Mouse (Mus musculus): ENCODE results near the gene Tgfbr1. TPM values are rescaled to one million over a fixed set of nuclear protein-coding genes. Genes with fewer than 3 reads are reported as not detected.

Gene Tgfbr1
- polyA plus RNA-seq, 1 experiment from 2014 or later: 87.0 TPM

GRCm38 (mm10) chr4:47404536-47404935 lies 51.5 kb downstream of the Tgfbr1 start:
- H3K9me3 ChIP-seq: no peaks in the 10 kb centered on the region
- peaks cover 89% of the 10 kb centered on the region for H3K36me3 ChIP-seq (replicated peaks)
- no peak for DNase-seq (ENCODE audit: extremely low spot score, low spot score)
- 94% methylated on average over 2 of the region's 2 CpGs for WGBS
- no peaks in the 10 kb centered on the region for H3K27me3 ChIP-seq (ENCODE audit: poor library complexity, severe bottlenecking)
- H3K4me3 ChIP-seq: no peak overlapping the region
- H3K4me1 ChIP-seq: no peaks in the 10 kb centered on the region
- no peak overlapping the region for H3K27ac ChIP-seq

GRCm38 (mm10) chr4:47407161-47407560 lies 54.1 kb downstream of the Tgfbr1 start:
- no peaks in the 10 kb centered on the region for H3K27me3 ChIP-seq (ENCODE audit: poor library complexity, severe bottlenecking)
- DNase-seq (ENCODE audit: extremely low spot score, low spot score): no peak
- H3K4me1 ChIP-seq: no peaks in the 10 kb centered on the region
- no peak overlapping the region for H3K4me3 ChIP-seq
- peaks cover 89% of the 10 kb centered on the region for H3K36me3 ChIP-seq (replicated peaks)
- WGBS: 99% methylated on average over 2 of the region's 2 CpGs
- H3K27ac ChIP-seq: no peak overlapping the region
- no peaks in the 10 kb centered on the region for H3K9me3 ChIP-seq

GRCm38 (mm10) chr4:47417871-47418270 lies 64.8 kb downstream of the Tgfbr1 start:
- H3K27me3 ChIP-seq (ENCODE audit: poor library complexity, severe bottlenecking): peaks cover 29% of the 10 kb centered on the region
- 67% methylated on average over 3 of the region's 3 CpGs for WGBS
- DNase-seq (ENCODE audit: extremely low spot score, low spot score): no peak
- peaks cover 17% of the 10 kb centered on the region for H3K36me3 ChIP-seq (replicated peaks)
- H3K27ac ChIP-seq: no peak overlapping the region
- no peak overlapping the region for H3K4me3 ChIP-seq
- peaks cover 28% of the 10 kb centered on the region for H3K4me1 ChIP-seq
- H3K9me3 ChIP-seq: no peaks in the 10 kb centered on the region

- H3K4me3 ChIP-seq: no peak overlapping the region
- peaks cover 44% of the 10 kb centered on the region for H3K27me3 ChIP-seq (ENCODE audit: poor library complexity, severe bottlenecking)
- H3K4me1 ChIP-seq: peaks cover 35% of the 10 kb centered on the region
- WGBS: 24% methylated on average over 9 of the region's 9 CpGs
- no peak overlapping the region for H3K27ac ChIP-seq
- DNase-seq (ENCODE audit: extremely low spot score, low spot score): no peak
- H3K9me3 ChIP-seq: no peaks in the 10 kb centered on the region
- 0 out of 2 replicates have a peak, but pooled peaks cover 6% of the 10 kb centered on the region for H3K36me3 ChIP-seq (replicated peaks)
Measured at GRCm38 (mm10) chr4:47419268-47419973, 66.4 kb downstream of the Tgfbr1 start.

- WGBS: 24% methylated on average over 7 of the region's 7 CpGs
- Histone ChIP-seq H3K27ac (no peak overlapping the region), H3K4me1 (peaks cover 43% of the 10 kb centered on the region)
Measured at GRCm38 (mm10) chr4:47420191-47420590, 67.2 kb downstream of the Tgfbr1 start.

DNA sequence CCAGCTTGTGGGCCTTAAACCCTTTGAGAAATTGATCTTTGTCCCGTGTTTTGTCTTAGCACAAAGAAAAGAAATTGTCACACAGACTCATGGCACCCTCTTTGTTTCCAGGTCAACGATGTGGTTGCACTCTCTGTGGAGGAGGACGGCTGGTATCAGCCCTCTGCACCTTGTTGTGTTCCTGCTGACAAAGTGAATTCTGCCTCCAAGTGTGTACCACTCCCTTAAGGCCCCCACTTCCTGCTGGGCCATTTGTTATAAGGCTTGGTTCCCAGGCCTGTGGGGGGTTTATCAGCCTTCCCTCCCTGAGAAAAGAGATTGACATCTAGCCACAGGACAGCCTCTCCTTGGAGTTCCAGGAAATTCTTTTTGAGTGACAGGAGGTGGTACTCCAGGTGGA lies 69.2 kb downstream of the Tgfbr1 start:
- Histone ChIP-seq H3K27me3 (ENCODE audit: poor library complexity, severe bottlenecking) (peaks cover 69% of the 10 kb centered on the region), H3K4me1 (peaks cover 47% of the 10 kb centered on the region), H3K9me3 (no peaks in the 10 kb centered on the region), H3K27ac (no peak overlapping the region), H3K36me3 (replicated peaks) (no peaks in the 10 kb centered on the region), H3K4me3 (no peak overlapping the region)
- DNase-seq (ENCODE audit: extremely low spot score, low spot score): no peak
- 26% methylated on average over 3 of the region's 3 CpGs for WGBS

More at GRCm38 (mm10) chr4:47420191-47420590, 67.2 kb downstream of the Tgfbr1 start:
- peaks cover 49% of the 10 kb centered on the region for H3K27me3 ChIP-seq (ENCODE audit: poor library complexity, severe bottlenecking)
- H3K4me3 ChIP-seq: no peak overlapping the region
- H3K9me3 ChIP-seq: no peaks in the 10 kb centered on the region
- DNase-seq (ENCODE audit: extremely low spot score, low spot score): no peak
- 0 out of 2 replicates have a peak, but pooled peaks cover 6% of the 10 kb centered on the region for H3K36me3 ChIP-seq (replicated peaks)

DNA sequence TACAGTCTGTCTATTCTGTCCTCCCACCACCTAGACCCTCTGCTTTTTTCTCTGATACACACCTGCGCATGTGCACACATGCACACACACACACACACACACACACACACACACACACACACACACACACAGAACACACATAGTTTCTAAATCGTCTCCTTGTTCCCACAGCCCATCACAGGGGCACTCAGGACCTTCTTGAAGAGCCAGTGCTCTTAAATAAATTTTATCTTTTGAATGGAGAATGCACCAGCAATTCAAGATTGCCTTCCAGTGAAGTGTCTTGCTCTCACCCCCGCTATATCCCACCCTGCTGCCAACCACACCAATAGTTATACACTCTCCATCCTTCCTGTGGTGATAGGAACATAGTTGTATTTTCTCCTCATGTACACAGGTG lies 69.9 kb downstream of the Tgfbr1 start:
- Histone ChIP-seq H3K4me3 (no peak overlapping the region), H3K27ac (no peak overlapping the region), H3K9me3 (no peaks in the 10 kb centered on the region), H3K4me1 (peaks cover 47% of the 10 kb centered on the region), H3K36me3 (replicated peaks) (no peaks in the 10 kb centered on the region), H3K27me3 (ENCODE audit: poor library complexity, severe bottlenecking) (peaks cover 77% of the 10 kb centered on the region)
- WGBS: 91% methylated on average over 3 of the region's 3 CpGs
- DNase-seq (ENCODE audit: extremely low spot score, low spot score): no peak

DNA sequence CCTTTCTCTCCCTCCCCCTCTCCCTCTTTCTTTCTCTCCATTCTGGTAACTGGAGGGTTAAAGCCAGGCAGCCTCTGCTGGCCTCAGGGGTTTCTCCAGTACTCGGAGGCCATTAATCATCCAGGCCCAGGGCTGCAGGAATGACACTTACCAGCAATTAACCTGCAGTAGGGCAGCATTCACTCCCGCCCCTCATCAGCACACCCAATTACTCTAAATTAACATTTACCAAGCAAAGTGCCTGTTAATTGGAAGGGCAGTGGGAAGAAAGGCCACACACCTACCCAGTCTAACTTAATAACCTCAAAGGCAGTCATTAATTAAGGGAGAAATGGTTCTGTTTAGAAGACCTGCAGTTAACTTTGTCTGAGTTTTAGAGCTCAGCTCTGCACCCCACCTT lies 71.4 kb downstream of the Tgfbr1 start:
- peaks cover 47% of the 10 kb centered on the region for H3K4me1 ChIP-seq
- peaks cover 83% of the 10 kb centered on the region for H3K27me3 ChIP-seq (ENCODE audit: poor library complexity, severe bottlenecking)
- no peak for DNase-seq (ENCODE audit: extremely low spot score, low spot score)
- H3K9me3 ChIP-seq: no peaks in the 10 kb centered on the region
- H3K27ac ChIP-seq: no peak overlapping the region
- no peaks in the 10 kb centered on the region for H3K36me3 ChIP-seq (replicated peaks)
- WGBS: 8% methylated on average over 2 of the region's 2 CpGs
- H3K4me3 ChIP-seq: no peak overlapping the region

- 97% methylated on average over 16 of the region's 16 CpGs for WGBS
- Histone ChIP-seq H3K9me3 (no peaks in the 10 kb centered on the region), H3K27me3 (ENCODE audit: poor library complexity, severe bottlenecking) (peaks cover 80% of the 10 kb centered on the region), H3K36me3 (replicated peaks) (no peaks in the 10 kb centered on the region), H3K4me1 (peaks cover 40% of the 10 kb centered on the region), H3K4me3 (no peak overlapping the region), H3K27ac (no peak overlapping the region)
- no peak for DNase-seq (ENCODE audit: extremely low spot score, low spot score)
Measured at GRCm38 (mm10) chr4:47425247-47425830, 72.3 kb downstream of the Tgfbr1 start.

DNA sequence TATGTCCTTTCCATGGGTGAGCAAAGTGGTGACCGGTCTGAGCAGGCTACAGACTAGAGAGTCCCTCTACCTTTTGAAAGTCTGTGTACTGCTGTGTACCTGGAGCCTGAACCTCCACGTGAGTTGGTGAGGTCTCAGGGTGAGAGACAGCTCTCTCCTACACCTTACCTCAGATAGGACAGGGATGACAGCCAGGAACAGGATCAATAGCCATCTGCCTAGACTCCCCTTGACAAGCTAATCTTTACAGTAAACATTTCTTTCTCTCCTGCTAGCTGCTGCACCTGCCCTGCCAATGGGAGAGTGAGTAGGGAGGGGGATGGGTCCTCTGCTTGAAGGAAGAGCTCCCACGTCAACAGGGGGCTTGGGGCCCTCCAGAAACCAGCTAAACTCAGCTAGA lies 74.6 kb downstream of the Tgfbr1 start:
- no peak overlapping the region for H3K27ac ChIP-seq
- DNase-seq (ENCODE audit: extremely low spot score, low spot score): no peak
- H3K27me3 ChIP-seq (ENCODE audit: poor library complexity, severe bottlenecking): peaks cover 72% of the 10 kb centered on the region
- peaks cover 21% of the 10 kb centered on the region for H3K4me1 ChIP-seq
- no peak overlapping the region for H3K4me3 ChIP-seq
- WGBS: 68% methylated on average over 3 of the region's 3 CpGs
- no peaks in the 10 kb centered on the region for H3K36me3 ChIP-seq (replicated peaks)
- H3K9me3 ChIP-seq: no peaks in the 10 kb centered on the region

DNA sequence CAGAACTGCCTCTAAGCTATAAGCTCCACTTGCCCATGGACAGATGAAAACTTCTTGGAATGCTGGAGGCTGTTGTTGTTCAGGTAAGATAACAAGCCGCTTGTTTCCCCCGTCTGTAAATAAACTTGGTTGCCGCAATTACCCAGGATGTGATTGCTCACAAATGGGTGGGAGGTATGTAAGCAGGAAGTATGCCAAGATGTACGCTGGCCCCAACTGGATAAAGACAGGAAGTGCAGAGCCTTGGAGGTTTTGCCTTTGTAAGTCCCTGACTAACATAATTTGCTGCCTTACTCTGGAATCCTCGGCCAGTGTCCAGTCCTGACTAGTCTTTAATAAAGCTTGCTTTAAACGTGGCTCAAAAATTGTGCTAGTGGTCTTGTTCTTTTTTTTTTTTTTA lies 77.5 kb downstream of the Tgfbr1 start:
- Histone ChIP-seq H3K4me1 (no peaks in the 10 kb centered on the region), H3K9me3 (no peaks in the 10 kb centered on the region), H3K27ac (no peak overlapping the region), H3K27me3 (ENCODE audit: poor library complexity, severe bottlenecking) (peaks cover 55% of the 10 kb centered on the region), H3K4me3 (no peak overlapping the region), H3K36me3 (replicated peaks) (no peaks in the 10 kb centered on the region)
- 86% methylated on average over 6 of the region's 6 CpGs for WGBS
- DNase-seq (ENCODE audit: extremely low spot score, low spot score): no peak

DNA sequence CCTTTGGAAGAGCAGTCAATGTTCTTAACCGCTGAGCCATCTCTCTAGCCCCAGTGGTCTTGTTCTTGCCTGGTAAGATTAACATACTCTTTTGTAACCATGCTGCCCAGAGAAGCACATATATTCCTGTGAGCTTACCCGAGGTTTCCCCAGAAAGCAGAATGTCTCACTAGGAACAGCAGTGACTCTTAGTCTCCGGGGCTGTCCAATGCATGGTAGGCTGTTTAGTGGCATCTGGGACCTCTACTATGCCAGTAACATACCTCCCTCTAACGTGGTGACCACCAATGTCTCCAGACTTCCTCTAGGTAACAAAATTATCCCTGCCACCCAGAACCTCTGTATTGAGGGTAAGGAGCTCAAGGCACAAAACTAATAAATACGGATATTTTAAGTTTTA lies 78.1 kb downstream of the Tgfbr1 start:
- H3K4me3 ChIP-seq: no peak overlapping the region
- no peak overlapping the region for H3K27ac ChIP-seq
- H3K36me3 ChIP-seq (replicated peaks): no peaks in the 10 kb centered on the region
- peaks cover 55% of the 10 kb centered on the region for H3K27me3 ChIP-seq (ENCODE audit: poor library complexity, severe bottlenecking)
- 89% methylated on average over 5 of the region's 5 CpGs for WGBS
- no peaks in the 10 kb centered on the region for H3K9me3 ChIP-seq
- no peaks in the 10 kb centered on the region for H3K4me1 ChIP-seq
- no peak for DNase-seq (ENCODE audit: extremely low spot score, low spot score)

DNA sequence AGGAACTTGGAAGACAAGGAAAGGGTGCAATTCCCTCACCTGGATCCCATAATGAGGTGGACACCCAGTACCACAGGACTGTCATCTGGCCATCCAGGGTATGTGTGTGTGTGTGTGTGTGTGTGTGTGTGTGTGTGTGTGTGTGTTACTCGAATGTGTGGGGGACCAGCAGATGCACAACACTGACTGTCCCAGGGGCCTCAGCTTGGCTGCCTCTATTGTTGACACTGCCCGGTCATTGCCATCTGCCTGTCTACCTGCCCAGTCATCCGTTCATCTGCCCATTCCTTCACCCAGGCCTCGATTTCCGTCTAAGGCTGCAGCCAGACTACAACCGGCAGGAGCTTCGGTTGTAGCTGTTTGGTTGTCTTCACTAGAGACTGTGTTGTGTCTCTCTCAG lies 79.7 kb downstream of the Tgfbr1 start:
- H3K4me1 ChIP-seq: peaks cover 10% of the 10 kb centered on the region
- no peak overlapping the region for H3K4me3 ChIP-seq
- whole genome bisulfite sequencing: 90% methylated on average over 6 of the region's 7 CpGs
- H3K9me3 ChIP-seq: no peaks in the 10 kb centered on the region
- DNase-seq (ENCODE audit: extremely low spot score, low spot score): no peak
- H3K27me3 ChIP-seq (ENCODE audit: poor library complexity, severe bottlenecking): peaks cover 54% of the 10 kb centered on the region
- H3K36me3 ChIP-seq (replicated peaks): no peaks in the 10 kb centered on the region
- no peak overlapping the region for H3K27ac ChIP-seq

All from forebrain, embryonic 10.5 days (tissue).